11 mouse cellular contexts compared by ENCODE assay signal in the genomic region with DNA sequence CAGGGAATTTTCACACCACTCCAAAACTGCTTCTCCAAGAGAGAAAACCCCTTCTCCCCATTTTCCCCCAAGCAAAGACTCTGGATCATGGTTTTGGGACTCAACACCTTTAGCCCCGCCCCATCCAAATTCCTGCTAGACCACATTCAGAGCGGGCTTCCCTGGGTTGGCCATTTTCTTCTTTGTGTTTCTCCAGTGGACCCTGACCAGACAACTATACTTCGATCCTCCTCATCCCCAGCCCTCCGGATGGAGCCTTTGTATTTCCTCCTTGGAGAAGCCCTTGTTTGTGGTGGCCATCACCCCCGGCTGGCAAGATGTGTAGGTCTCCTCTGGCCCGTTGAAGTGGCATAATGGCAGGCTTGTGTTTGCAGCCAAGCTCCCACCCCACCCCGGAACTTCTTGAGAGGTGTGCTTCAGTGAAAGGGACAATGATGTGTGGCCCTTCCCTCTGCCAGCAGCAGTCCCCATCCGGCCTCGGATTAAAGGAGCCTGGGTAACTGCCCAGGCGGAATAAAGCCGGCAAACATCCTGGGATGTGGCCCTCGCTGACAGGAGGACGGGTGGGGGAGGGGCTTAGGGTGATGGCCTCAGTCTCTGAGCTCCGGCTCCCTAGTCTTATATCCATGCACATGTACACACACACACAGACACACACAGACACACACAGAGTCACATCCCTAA. TPM values are rescaled to one million over a fixed set of nuclear protein-coding genes. Genes with fewer than 3 reads are reported as not detected.
A peak's percentile ranks its signal among the peaks of the same experiment; 100 is the strongest.
DNase-seq lines count a peak whose midpoint lies in the region; ATAC-seq and TF ChIP-seq lines count a peak whose summit lies in the region.
"Had no signal": no experiment of that assay in that cellular context is flagged by ENCODE, and none has a peak within 500 bp of the region (broad histone marks: within the 10 kb centered on the region; RNA-seq: fewer than 3 reads in every experiment).

No protein-coding gene starts in this region.

- no peak overlapping the region for H3K4me3 ChIP-seq in ES-Bruce4 (ENCODE audit: low read depth, low read length)
- H3K4me3 ChIP-seq in forebrain, embryonic 13.5 days: no peak overlapping the region
- H3K4me3 ChIP-seq in liver, embryonic 11.5 days (ENCODE audit: low read depth, low read length): no peak overlapping the region
- H3K4me3 ChIP-seq: heart, embryonic 13.5 days; liver, embryonic 15.5 days had no signal

- DNase-seq in frontal cortex, postnatal 25 days (ENCODE audit: low spot score in 2 of 2): no peak
- DNase-seq in lung, postnatal 36 days: peak; percentile 51
- no peak for DNase-seq in thymus, postnatal 0 days (ENCODE audit: low spot score)
- DNase-seq in adrenal gland, postnatal 4 days (ENCODE audit: low spot score in 2 of 2): no peak
- no peak for DNase-seq in liver, embryonic 11.5 days (ENCODE audit: low spot score)
- DNase-seq: B cell, adult 2 months had no signal

- H3K9me3 ChIP-seq in ES-Bruce4 (replicated peaks; ENCODE audit: control insufficient read depth, insufficient read depth, low read length, poor library complexity, severe bottlenecking): no peaks in the 10 kb centered on the region
- H3K9me3 ChIP-seq in forebrain, embryonic 13.5 days (replicated peaks): no peaks in the 10 kb centered on the region
- H3K9me3 ChIP-seq in liver, embryonic 11.5 days (ENCODE audit: control insufficient read depth, low read length): no peaks in the 10 kb centered on the region
- H3K9me3 ChIP-seq: heart, embryonic 13.5 days; liver, embryonic 15.5 days had no signal

- TF ChIP-seq EP300 in ES-Bruce4 (IDR thresholded peaks at IDR 0.05; ENCODE audit: insufficient read depth, low read depth, low read length): 0 out of 2 replicates have a peak, but pooled peaks have one; percentile 50

- ATAC-seq in frontal cortex, adult (ENCODE audit: low TSS enrichment): peak; percentile 54
- ATAC-seq in forebrain, embryonic 13.5 days: peak; percentile 60
- ATAC-seq in liver, embryonic 11.5 days (replicated peaks; ENCODE audit: low FRiP score): no peak; the same call in 1 of the 2 replicates

- 3% methylated on average over 14 of the region's 14 CpGs for WGBS in forebrain, embryonic 13.5 days
- WGBS in liver, embryonic 11.5 days: 38% methylated on average over 14 of the region's 14 CpGs

- peak overlapping the region; percentile 41 for H3K4me2 ChIP-seq in forebrain, embryonic 13.5 days
- H3K4me2 ChIP-seq in liver, embryonic 11.5 days: no peak overlapping the region
- H3K4me2 ChIP-seq: heart, embryonic 13.5 days; liver, embryonic 15.5 days had no signal

- H3K27ac ChIP-seq in ES-Bruce4 (ENCODE audit: insufficient read depth, low read length): peak overlapping the region; percentile 55
- peak overlapping the region; percentile 51; the same call in 1 of the 2 replicates for H3K27ac ChIP-seq in forebrain, embryonic 13.5 days
- H3K27ac ChIP-seq in liver, embryonic 11.5 days (ENCODE audit: low read depth, low read length): no peak overlapping the region
- H3K27ac ChIP-seq: heart, embryonic 13.5 days; liver, embryonic 15.5 days had no signal

- no peak overlapping the region for H3K9ac ChIP-seq in ES-Bruce4 (ENCODE audit: low read depth, poor library complexity, severe bottlenecking)
- H3K9ac ChIP-seq in forebrain, embryonic 13.5 days: no peak overlapping the region
- no peak overlapping the region for H3K9ac ChIP-seq in liver, embryonic 11.5 days (ENCODE audit: low read depth, low read length)
- H3K9ac ChIP-seq: heart, embryonic 13.5 days; liver, embryonic 15.5 days had no signal

- H3K36me3 ChIP-seq in ES-Bruce4 (ENCODE audit: control insufficient read depth, insufficient read depth, low read length, poor library complexity, severe bottlenecking): no peaks in the 10 kb centered on the region
- H3K36me3 ChIP-seq in forebrain, embryonic 13.5 days (ENCODE audit: poor library complexity, severe bottlenecking): no peaks in the 10 kb centered on the region
- H3K36me3 ChIP-seq in liver, embryonic 11.5 days (ENCODE audit: control insufficient read depth, insufficient read depth, low read length): no peaks in the 10 kb centered on the region
- H3K36me3 ChIP-seq: heart, embryonic 13.5 days; liver, embryonic 15.5 days had no signal

- H3K27me3 ChIP-seq in ES-Bruce4 (ENCODE audit: control insufficient read depth, insufficient read depth, low read length, poor library complexity, severe bottlenecking): no peaks in the 10 kb centered on the region
- H3K27me3 ChIP-seq in forebrain, embryonic 13.5 days: no peaks in the 10 kb centered on the region
- no peaks in the 10 kb centered on the region for H3K27me3 ChIP-seq in liver, embryonic 11.5 days (replicated peaks; ENCODE audit: control insufficient read depth, insufficient read depth, low read length)
- H3K27me3 ChIP-seq: heart, embryonic 13.5 days; liver, embryonic 15.5 days had no signal

- H3K4me1 ChIP-seq in ES-Bruce4 (ENCODE audit: control insufficient read depth, insufficient read depth, low read length): peaks cover 16% of the 10 kb centered on the region
- peaks cover 44% of the 10 kb centered on the region for H3K4me1 ChIP-seq in forebrain, embryonic 13.5 days
- H3K4me1 ChIP-seq in liver, embryonic 11.5 days (replicated peaks; ENCODE audit: control insufficient read depth, insufficient read depth, low read length): peaks cover 3% of the 10 kb centered on the region; the same call in 1 of the 2 replicates
- H3K4me1 ChIP-seq: liver, embryonic 15.5 days had no signal

- TF ChIP-seq CTCF in ES-Bruce4 (IDR thresholded peaks at IDR 0.05; ENCODE audit: low read depth, low read length): no peak

- TF ChIP-seq POLR2A in ES-Bruce4 (IDR thresholded peaks at IDR 0.05; ENCODE audit: insufficient read depth, low read length): no peak

RNA-seq across cellular contexts. Expression of gene Wwc1, which starts 46.8 kb away (rescaled TPM):
- 48.4 and 55.9 TPM in 2 replicates for polyA plus RNA-seq in ES-Bruce4 (2011; ENCODE audit: insufficient read depth, insufficient read length, low read depth, missing spikeins)
- polyA plus RNA-seq in forebrain, embryonic 13.5 days (2015; fragmentation: Nextera tagmentation; extraction: Ambion mirVana): 8.6 and 8.8 TPM in 2 replicates
- 1.2 and 1.5 TPM in 2 replicates for polyA plus RNA-seq in thymus, postnatal 0 days (2015; fragmentation: Nextera tagmentation; extraction: Ambion mirVana)
- total RNA-seq in adrenal gland, postnatal 4 days (2021): 10 to 100 TPM; 39.6 to 57.7 TPM
- polyA plus RNA-seq in liver, embryonic 11.5 days (2014; fragmentation: Nextera tagmentation; extraction: Ambion mirVana): 2.2 and 4.1 TPM in 2 replicates
